Mouse (Mus musculus) Patski (cell line): ENCODE data around the gene Dip2c. TPM values are rescaled to one million over a fixed set of nuclear protein-coding genes. Genes with fewer than 3 reads are reported as not detected.
A peak's percentile ranks its signal among the peaks of the same experiment; 100 is the strongest.

ENCODE experiments used
- ATAC-seq: fragments of 100-300 bp; one replicate; pipeline ENCODE4 v1.8.0; 2021
- CTCF ChIA-PET: fragments of 350-600 bp; sonication (Branson Sonifier 250); formaldehyde crosslinking; loops from one replicate; lab custom pipeline; 2022; ENCODE audit warnings: inconsistent platforms; lab: Charles Lee
- POLR2A ChIA-PET: fragments of 350-600 bp; sonication (Branson Sonifier 250); formaldehyde crosslinking; loops from one replicate; lab custom pipeline; 2022; ENCODE audit warnings: antibody characterized with exemption, inconsistent platforms; lab: Charles Lee
- DNase-seq: peaks from one replicate; pipeline ENCODE4 v3.0.0-alpha.2; 2011; ENCODE audit warnings: low read depth, low spot score
- H3K27me3 ChIP-seq: fragments of 371-371 bp; one replicate; pipeline ENCODE4 v1.5.1; 2021
- CTCF ChIP-seq: fragments of 100-300 bp; IDR thresholded peaks from one replicate; pipeline ENCODE4 v1.5.1; 2021
- in situ Hi-C: fragments of 300-500 bp; cut with MboI; formaldehyde crosslinking; loops from 3 replicates; pipeline ENCODE4 v1.11.1; 2018; ENCODE audit warnings: low pct_unique_long_range_greater_than_20kb, mixed read lengths
- polyA plus RNA-seq: library from polyadenylated mRNA; unstranded; gene quantifications from one replicate; pipeline ENCODE4 v1.2.3, GENCODE M21; 2021

The Dip2c gene
- polyA plus RNA-seq, 1 experiment from 2014 or later, result 11.4 TPM

DNA sequence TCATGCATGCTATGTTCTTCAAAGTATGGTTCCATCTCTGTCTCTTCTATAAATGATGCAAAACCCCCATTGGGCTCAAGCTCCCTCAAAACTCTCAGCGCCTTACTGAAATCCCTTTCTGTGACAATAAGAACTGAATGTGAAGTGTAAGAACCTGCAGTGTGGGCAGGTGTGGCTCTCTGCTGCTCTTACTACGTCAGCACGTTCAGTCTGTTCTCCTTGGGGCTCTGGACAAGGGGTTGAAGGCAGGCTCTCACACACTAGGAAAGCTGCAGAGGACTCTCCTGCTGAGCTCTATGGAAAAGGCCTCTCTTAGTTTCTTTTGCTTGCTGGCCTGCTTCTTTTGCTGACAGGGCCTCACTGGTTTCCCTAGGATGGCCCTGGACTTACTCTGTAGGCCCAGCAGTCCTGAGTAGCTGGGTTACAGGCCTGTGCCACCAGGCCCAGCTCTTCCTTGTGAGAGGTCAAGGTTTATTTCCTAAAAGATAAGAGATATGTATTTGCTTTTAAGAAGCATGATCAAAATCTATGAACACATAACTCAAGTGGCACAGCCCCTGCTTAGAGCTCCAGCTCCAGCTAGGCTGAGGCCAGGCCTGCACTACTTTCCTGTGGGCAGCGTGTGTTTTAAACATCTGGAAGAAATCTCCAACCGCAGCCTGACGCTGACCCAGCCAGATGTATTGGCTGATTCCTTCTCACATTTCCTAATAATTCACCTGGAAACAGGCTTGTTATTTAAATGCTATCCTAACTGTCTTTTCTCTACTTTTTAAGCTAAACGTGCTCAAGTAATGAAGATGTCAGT is 432.3 kb downstream of the Dip2c start:
- H3K27me3 ChIP-seq, result no peaks in the 10 kb centered on the region
- ATAC-seq, result no peak
- no peak for TF ChIP-seq CTCF
- in situ Hi-C loops, result no loop called here
- POLR2A ChIA-PET, result no interaction called here
- no peak for DNase-seq
- CTCF ChIA-PET, result interaction anchor here (0.8 to 3.6 kb wide), 3 partner anchors 12 to 24 kb away, joined by 3 to 9 read pairs (median 5); no protein-coding TSS in a partner anchor

DNA sequence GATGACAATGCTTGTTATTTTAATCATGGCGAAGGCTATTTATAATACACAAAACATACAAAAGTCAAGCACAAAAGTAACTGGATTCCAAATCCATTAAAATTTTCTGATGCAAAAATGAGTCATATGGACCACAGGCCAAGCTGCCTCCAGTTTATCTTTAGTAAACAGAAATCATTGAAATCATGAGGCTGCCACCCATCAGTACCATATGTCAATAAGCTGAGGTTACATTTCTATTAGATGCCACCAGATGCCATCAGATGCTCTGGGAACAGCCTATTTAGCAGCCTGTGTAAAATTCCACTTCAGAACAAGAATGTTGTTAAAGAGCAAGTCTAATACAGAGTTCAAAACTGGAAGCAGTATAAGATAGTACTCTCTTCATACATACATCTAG is 436.1 kb downstream of the Dip2c start:
- ChIA-PET POLR2A (interaction anchor here (0.6 kb wide), 1 partner anchor 10 kb away, joined by 3 read pairs; no protein-coding TSS in a partner anchor), CTCF (no interaction called here)
- in situ Hi-C loops, result no loop called here
- ATAC-seq (no peak), DNase-seq (no peak)
- no peaks in the 10 kb centered on the region for H3K27me3 ChIP-seq
- no peak for TF ChIP-seq CTCF

DNA sequence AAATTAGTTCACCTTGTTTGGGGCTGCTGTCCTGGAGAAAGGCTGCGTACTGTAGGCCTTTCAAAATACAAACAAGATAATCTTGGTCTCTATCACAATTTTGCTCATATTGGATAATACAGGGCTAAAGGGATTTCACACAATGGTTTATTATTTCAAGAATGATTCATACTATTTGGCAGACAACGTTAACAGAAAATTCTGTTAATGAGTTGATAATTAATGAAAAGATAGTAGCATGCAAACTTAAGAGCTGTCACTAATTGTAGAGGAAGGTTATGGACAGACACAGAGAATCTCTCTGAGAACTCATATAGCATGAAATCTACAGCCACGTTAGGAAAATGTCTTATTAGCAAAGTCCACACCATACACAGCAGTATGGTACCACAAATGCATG is 436.6 kb downstream of the Dip2c start:
- ATAC-seq, result peak; percentile 42
- no peaks in the 10 kb centered on the region for H3K27me3 ChIP-seq

DNA sequence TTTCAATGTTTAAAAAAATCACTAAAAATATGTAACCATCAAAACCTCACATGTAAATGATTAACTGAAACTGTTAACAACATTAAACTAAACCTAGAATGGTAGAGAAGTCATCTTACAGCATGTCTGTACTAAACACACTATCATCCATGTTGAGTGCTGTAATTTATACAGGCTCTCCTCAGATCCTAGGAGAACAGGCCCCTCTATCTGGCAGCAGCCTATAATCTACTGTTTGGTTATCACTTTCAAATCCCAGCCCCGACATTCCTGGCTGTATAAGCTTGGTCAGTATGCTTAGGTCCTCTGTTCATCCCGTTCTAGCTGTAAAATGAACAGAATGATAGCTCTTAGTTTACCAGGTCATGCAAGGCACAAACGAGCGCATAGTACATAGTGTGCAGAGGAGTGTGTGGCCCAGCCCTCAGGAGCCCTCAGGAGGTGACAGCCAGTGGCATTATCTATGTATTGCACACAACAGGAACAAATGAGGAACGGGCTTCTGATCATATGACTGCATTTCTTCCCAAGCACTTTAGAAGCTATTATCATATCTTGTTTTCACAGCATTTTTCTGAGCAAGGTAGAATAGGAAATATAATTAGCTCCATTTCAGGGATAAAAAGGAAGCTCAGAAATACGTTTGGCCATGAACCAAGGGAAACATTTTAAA is 437.3 kb downstream of the Dip2c start:
- H3K27me3 ChIP-seq, result no peaks in the 10 kb centered on the region
- ChIA-PET POLR2A (interaction anchor here (0.5 to 0.9 kb wide), 2 partner anchors 30 to 52 kb away, joined by 3 read pairs; no protein-coding TSS in a partner anchor), CTCF (interaction anchor here (1.2 kb wide), 1 partner anchor 30 kb away, joined by 3 read pairs; no protein-coding TSS in a partner anchor)
- in situ Hi-C loops, result no loop called here
- no peak for TF ChIP-seq CTCF
- no peak for DNase-seq
- no peak for ATAC-seq

More for the DNA sequence above, 436.6 kb downstream of the Dip2c start:
- in situ Hi-C loops, result no loop called here
- TF ChIP-seq CTCF, result no peak
- ChIA-PET POLR2A (interaction anchor here (0.5 to 0.6 kb wide), 2 partner anchors 9 to 52 kb away, joined by 3 read pairs; no protein-coding TSS in a partner anchor), CTCF (interaction anchor here (1.2 kb wide), 1 partner anchor 29 kb away, joined by 3 read pairs; no protein-coding TSS in a partner anchor)
- DNase-seq, result peak; percentile 24

DNA sequence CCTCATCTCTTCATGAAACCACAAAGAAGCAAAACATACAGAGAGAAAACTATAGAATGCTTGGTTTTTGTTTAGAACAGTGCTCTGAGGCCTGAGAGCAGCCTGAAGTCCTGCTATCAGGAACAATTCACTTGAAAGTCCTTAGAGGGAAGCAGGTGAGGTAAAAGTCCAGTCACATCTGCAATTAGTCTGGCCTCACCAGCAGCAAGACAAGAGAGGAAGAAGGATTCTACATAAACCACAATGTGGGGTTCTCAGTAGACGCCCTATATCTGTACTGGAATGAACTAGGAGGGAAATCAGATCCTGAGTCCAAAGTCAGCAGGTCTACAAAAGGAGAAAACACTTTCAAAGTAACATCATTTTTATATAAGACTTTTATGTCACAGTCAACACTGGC is 438.9 kb downstream of the Dip2c start:
- DNase-seq (no peak), ATAC-seq (no peak)
- in situ Hi-C loops, result no loop called here
- ChIA-PET POLR2A (no interaction called here), CTCF (no interaction called here)
- no peaks in the 10 kb centered on the region for H3K27me3 ChIP-seq
- TF ChIP-seq CTCF, result no peak

Other genes with a start within 250 kb of the Dip2c start
- 45.2 TPM for gene Larp4b, start 182.6 kb upstream of the Dip2c start, polyA plus RNA-seq